In genomic region chrX:71648848-71649454, GRCm38 (mm10) we compare ENCODE assay signal across 9 mouse cellular contexts. TPM values are rescaled to one million over a fixed set of nuclear protein-coding genes. Genes with fewer than 3 reads are reported as not detected.
DNase-seq lines count a peak whose midpoint lies in the region; ATAC-seq and TF ChIP-seq lines count a peak whose summit lies in the region.
"Had no signal": no experiment of that assay in that cellular context is flagged by ENCODE, and none has a peak within 500 bp of the region (broad histone marks: within the 10 kb centered on the region; RNA-seq: fewer than 3 reads in every experiment).

No protein-coding gene starts in this region.

- no peaks in the 10 kb centered on the region for H3K36me3 ChIP-seq in liver, postnatal 0 days (replicated peaks; ENCODE audit: insufficient read depth, low read length)
- no peaks in the 10 kb centered on the region for H3K36me3 ChIP-seq in liver, embryonic 11.5 days (ENCODE audit: control insufficient read depth, insufficient read depth, low read length)

- no peak for ATAC-seq in liver, postnatal 0 days
- no peak for ATAC-seq in liver, embryonic 11.5 days (replicated peaks; ENCODE audit: low FRiP score)

- TF ChIP-seq CTCF in liver, postnatal 0 days (IDR thresholded peaks at IDR 0.05; ENCODE audit: low read depth), result peak; percentile 42

- H3K4me3 ChIP-seq in liver, postnatal 0 days (ENCODE audit: low read depth, low read length), result no peak overlapping the region
- no peak overlapping the region for H3K4me3 ChIP-seq in liver, embryonic 11.5 days (ENCODE audit: low read depth, low read length)

- H3K9me3 ChIP-seq in liver, postnatal 0 days (ENCODE audit: low read length), result no peaks in the 10 kb centered on the region
- no peaks in the 10 kb centered on the region for H3K9me3 ChIP-seq in liver, embryonic 11.5 days (ENCODE audit: control insufficient read depth, low read length)

- no peak for TF ChIP-seq EP300 in liver, postnatal 0 days (IDR thresholded peaks at IDR 0.05; ENCODE audit: low read depth)

- no peaks in the 10 kb centered on the region for H3K4me1 ChIP-seq in liver, postnatal 0 days (ENCODE audit: insufficient read depth)
- H3K4me1 ChIP-seq in liver, embryonic 11.5 days (replicated peaks; ENCODE audit: control insufficient read depth, insufficient read depth, low read length), result no peaks in the 10 kb centered on the region

- no peak overlapping the region for H3K4me2 ChIP-seq in liver, postnatal 0 days (ENCODE audit: low read depth, low read length)
- no peak overlapping the region for H3K4me2 ChIP-seq in liver, embryonic 11.5 days

- peak; percentile 18 for DNase-seq in liver, postnatal 0 days
- no peak for DNase-seq in liver, embryonic 11.5 days (ENCODE audit: low spot score)
- DNase-seq in cerebellum, postnatal 14 days, result peak; percentile 76 to 83
- DNase-seq in gastrocnemius, adult 18-20 months (ENCODE audit: low spot score), result peak; percentile 28
- DNase-seq in kidney, postnatal 36 days, result peak; percentile 32 to 61
- DNase-seq in lung, postnatal 10 days, result peak; percentile 74
- peak; percentile 31 for DNase-seq in right cerebral cortex, postnatal 25 days
- no peak for DNase-seq in T-cell, adult 2 months (ENCODE audit: low spot score)

- no peak overlapping the region for H3K9ac ChIP-seq in liver, postnatal 0 days (replicated peaks)
- H3K9ac ChIP-seq in liver, embryonic 11.5 days (ENCODE audit: low read depth, low read length), result no peak overlapping the region

- H3K27ac ChIP-seq in liver, postnatal 0 days (ENCODE audit: low read depth), result no peak overlapping the region
- H3K27ac ChIP-seq in liver, embryonic 11.5 days (ENCODE audit: low read depth, low read length), result no peak overlapping the region
- H3K27ac ChIP-seq: macrophage had no signal

- 42% methylated on average over 6 of the region's 6 CpGs for WGBS in liver, postnatal 0 days (ENCODE audit: insufficient replicate concordance)
- WGBS in liver, embryonic 11.5 days, result 34% methylated on average over 6 of the region's 6 CpGs

- no peaks in the 10 kb centered on the region for H3K27me3 ChIP-seq in liver, postnatal 0 days (ENCODE audit: insufficient read depth, low read length)
- no peaks in the 10 kb centered on the region for H3K27me3 ChIP-seq in liver, embryonic 11.5 days (replicated peaks; ENCODE audit: control insufficient read depth, insufficient read depth, low read length)

RNA-seq across cellular contexts. Expression of gene Gpr50, which starts 14.5 kb away (rescaled TPM):
- not detected in 2 replicates for polyA plus RNA-seq in liver, postnatal 0 days (2015; fragmentation: Nextera tagmentation; extraction: Ambion mirVana)
- polyA plus RNA-seq in liver, embryonic 11.5 days (2014; fragmentation: Nextera tagmentation; extraction: Ambion mirVana), result 0.55 and 0.71 TPM in 2 replicates
- not detected for total RNA-seq in gastrocnemius, adult 18-20 months (2021)
- polyA plus RNA-seq: macrophage had no signal

Comparison
In these comparisons a context has a peak if more than half of its experiments do, and no peak if none do; other contexts are left out.
1. DNase-seq: peak in liver, postnatal 0 days (single experiment), cerebellum, postnatal 14 days (2 of 2), gastrocnemius, adult 18-20 months (single experiment), kidney, postnatal 36 days (2 of 2), lung, postnatal 10 days (single experiment) and right cerebral cortex, postnatal 25 days (single experiment); none in liver, embryonic 11.5 days (single experiment) and T-cell, adult 2 months (single experiment).